Mouse (Mus musculus) T-helper 2 cell (primary cell): ENCODE data around the gene Xrcc2.

Experiments used
- in situ Hi-C: fragments of 300-600 bp; cut with MboI, MseI; formaldehyde crosslinking; loops from one replicate; pipeline ENCODE4 v1.15.1; 2025; ENCODE audit warnings: high pct_unique_total_duplicates

The Xrcc2 gene

GRCm38 (mm10) chr5:25671051-25671450 lies 34.6 kb downstream of the Xrcc2 start:
- in situ Hi-C loops = no loop called here

- in situ Hi-C loops = no loop called here
Measured at GRCm38 (mm10) chr5:25668306-25668705, 37.3 kb downstream of the Xrcc2 start.

- in situ Hi-C loops = no loop called here
Measured at GRCm38 (mm10) chr5:25666684-25667083, 38.9 kb downstream of the Xrcc2 start.

GRCm38 (mm10) chr5:25666108-25666507 lies 39.5 kb downstream of the Xrcc2 start:
- in situ Hi-C loops = no loop called here

GRCm38 (mm10) chr5:25665516-25665915 lies 40.1 kb downstream of the Xrcc2 start:
- in situ Hi-C loops = no loop called here

- in situ Hi-C loops = no loop called here
Measured at GRCm38 (mm10) chr5:25663165-25663564, 42.5 kb downstream of the Xrcc2 start.

- in situ Hi-C loops = no loop called here
Measured at GRCm38 (mm10) chr5:25654578-25654987, 51.0 kb downstream of the Xrcc2 start.

GRCm38 (mm10) chr5:25653377-25653776 lies 52.2 kb downstream of the Xrcc2 start:
- in situ Hi-C loops = no loop called here

GRCm38 (mm10) chr5:25652435-25652834 lies 53.2 kb downstream of the Xrcc2 start:
- in situ Hi-C loops = no loop called here

- in situ Hi-C loops = no loop called here
Measured at GRCm38 (mm10) chr5:25645661-25646364, 59.8 kb downstream of the Xrcc2 start.

- in situ Hi-C loops = no loop called here
Measured at GRCm38 (mm10) chr5:25644509-25644908, 61.1 kb downstream of the Xrcc2 start.

- in situ Hi-C loops = no loop called here
Measured at GRCm38 (mm10) chr5:25642741-25643140, 62.9 kb downstream of the Xrcc2 start.
